Mouse (Mus musculus): ENCODE measurements around the gene Prickle1.

Prickle1 gene

DNA sequence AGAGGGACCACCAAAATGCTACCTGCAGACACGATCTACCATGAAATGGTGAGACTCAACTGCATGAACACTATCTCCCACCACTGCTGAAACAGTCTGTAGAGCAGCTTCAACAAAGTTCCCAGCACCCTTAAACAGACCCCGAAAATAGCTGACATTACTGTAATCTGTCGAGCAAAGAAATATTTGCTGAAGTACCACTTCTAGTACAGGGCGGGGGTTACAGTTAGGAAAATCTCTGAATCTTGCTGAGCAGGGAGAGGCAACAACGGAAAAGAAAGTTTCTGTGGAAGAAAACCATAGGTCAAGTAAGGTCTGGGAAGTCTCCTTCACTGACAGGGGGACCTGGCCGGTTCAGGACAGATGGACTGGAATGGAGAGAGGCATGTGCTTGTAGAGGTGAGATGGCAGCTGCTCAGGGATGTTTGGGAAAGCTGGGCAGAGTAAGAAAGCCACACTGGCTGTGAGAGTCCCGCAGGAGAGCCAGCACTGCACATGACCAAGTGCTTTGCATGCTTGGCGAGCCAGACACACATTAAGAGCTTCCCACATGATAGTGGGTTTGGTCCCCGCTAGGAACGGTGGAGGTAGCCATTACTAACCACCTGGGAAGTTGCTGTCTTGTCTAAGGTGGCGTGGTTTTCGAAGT is 41.4 kb downstream of the Prickle1 start:
- DNase-seq (ENCODE audit: low read depth, low spot score): no peak

DNA sequence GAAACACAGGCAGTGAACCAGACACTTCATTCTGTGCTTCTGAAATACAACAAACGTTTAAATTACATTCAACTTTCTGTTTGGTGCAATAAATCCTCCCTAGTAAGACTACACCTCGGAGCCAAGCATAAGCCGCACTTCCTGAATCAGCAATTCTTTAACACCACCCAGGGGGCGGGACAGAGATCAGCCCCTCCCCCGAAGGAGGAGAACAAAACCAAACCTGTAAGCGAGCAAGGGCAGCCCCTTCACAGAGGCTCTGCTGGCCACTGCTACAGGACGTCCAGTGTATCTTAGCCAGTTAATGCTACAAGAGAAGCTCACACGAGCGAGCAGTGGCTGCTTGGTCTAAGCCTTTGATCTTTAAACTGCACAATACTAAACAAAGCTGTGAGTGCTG is 43.5 kb downstream of the Prickle1 start:
- DNase-seq (ENCODE audit: low read depth, low spot score): peak; percentile 32

DNA sequence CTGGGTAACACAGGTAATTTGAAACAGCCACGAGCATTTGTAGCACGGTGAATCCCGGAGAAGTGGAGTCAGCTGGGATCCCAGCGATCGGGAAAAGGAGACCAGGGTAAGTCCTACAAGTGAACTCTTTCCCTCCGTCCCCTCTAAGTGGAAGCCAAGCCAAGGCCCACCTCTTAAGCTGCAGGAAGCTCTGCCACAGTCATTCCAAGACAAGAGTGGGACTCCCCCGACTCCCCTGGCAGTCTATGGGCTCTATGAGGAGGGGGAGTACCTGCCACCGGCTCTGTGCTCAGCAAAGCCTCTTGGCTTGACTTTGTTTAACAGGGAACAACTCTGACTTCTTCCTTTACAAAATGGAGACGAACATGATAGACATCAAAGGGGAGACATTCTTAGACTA is 47.4 kb downstream of the Prickle1 start:
- no peak for DNase-seq (ENCODE audit: low read depth, low spot score)

DNA sequence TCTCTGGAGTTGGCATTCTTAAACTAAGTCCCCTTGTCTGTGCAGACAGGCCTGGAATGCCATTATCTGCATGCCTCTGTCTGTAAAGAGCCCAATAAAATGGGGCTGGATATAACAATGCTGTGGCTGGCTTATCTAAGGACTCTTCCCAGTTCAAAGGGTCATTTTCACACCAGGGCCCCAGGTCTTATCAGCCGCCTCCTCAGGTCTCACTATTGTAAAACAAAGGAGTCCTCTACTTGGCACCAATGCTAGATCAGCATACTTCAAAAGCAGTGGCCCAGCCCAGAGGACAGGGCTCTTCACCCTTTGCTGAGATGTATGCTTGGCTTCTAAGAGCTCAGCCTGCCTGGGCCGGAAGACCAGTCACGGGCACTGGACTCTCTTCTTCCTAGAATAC is 56.3 kb downstream of the Prickle1 start:
- DNase-seq (ENCODE audit: low read depth, low spot score): no peak

DNA sequence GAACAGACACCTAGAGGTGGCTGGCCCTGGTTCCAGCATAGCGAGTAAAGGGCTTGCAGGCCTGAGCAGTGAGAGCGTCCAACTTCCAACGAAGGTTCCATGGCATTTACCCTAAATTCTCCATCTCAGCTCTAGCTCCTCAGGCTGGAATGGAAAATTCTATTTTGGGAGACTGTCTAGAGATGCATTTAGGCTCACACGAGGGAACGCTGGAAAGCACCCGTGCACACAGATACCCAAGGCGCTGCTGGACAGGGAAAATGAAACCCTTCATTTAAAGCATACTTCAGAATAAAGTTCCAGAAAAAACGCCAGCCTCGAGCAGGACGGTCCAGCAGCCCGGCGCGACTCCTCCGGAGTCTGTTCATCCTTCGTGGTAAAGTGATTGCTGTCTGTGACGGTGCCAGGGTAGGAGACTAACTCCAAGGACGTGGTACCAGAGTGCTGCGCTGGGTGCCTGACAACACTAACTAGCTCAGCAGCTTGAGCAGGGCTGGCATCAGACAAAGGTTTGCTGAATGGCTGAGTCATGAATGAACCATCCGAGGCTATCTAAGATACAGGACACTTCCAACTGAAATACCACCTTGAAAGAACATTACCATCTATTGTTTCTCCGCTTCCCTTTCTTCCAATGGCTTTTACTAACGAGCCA is 57.0 kb downstream of the Prickle1 start:
- DNase-seq (ENCODE audit: low read depth, low spot score): no peak

DNA sequence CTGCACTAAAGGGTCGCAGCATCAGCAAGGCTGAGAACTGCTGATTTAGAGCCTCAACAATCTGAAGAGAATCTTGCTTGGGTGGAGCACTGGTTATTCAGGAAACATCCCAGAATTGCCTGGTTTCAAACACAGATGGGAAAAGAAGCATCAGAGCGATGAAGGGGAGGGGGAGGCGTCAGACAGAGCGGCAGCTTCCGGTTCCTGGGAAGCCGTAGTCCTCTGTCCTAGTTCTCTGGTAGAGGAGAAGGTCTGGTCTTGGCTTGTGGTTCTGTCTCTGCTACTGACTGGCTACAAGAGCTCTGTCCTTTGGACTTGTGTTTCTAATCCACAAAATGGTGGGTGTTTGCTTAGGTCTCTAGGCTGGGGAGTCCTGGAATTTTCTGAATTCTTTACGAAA is 57.9 kb downstream of the Prickle1 start:
- no peak for DNase-seq (ENCODE audit: low read depth, low spot score)

DNA sequence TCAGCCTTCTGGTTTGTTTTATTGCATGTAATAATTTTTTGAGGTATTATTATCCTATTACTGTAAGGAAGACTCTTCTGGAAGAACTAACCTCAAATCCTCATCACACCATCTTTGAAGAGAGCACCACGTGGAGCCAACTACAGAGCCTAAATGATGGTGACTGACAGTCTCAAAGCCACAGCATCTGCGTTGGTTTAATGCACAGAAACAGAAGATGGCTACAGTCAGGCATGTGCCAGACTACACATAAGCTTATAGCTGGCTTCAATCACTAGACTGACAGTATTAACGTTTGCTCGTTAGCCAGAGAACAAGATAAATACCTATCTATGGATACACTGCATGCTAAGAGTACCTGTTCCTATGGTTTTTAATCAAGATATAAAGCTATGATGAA is 59.5 kb downstream of the Prickle1 start:
- DNase-seq (ENCODE audit: low read depth, low spot score): no peak

DNA sequence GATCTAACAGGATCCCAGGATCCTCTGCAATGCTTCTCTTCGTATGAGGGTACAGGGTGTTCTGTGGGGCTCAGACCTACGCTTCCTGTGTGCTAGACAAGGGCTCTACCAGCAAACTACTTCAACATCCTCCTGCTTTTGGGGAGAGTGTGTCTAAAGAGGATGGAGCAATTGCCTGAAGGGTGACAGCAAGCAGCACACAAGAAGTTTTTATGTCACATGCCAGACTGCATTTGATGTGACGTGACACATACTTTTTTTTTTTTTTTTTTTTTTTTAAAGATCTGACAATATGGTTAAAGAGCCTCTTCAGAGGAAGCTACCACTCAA is 65.0 kb downstream of the Prickle1 start:
- DNase-seq (ENCODE audit: low read depth, low spot score): no peak

DNA sequence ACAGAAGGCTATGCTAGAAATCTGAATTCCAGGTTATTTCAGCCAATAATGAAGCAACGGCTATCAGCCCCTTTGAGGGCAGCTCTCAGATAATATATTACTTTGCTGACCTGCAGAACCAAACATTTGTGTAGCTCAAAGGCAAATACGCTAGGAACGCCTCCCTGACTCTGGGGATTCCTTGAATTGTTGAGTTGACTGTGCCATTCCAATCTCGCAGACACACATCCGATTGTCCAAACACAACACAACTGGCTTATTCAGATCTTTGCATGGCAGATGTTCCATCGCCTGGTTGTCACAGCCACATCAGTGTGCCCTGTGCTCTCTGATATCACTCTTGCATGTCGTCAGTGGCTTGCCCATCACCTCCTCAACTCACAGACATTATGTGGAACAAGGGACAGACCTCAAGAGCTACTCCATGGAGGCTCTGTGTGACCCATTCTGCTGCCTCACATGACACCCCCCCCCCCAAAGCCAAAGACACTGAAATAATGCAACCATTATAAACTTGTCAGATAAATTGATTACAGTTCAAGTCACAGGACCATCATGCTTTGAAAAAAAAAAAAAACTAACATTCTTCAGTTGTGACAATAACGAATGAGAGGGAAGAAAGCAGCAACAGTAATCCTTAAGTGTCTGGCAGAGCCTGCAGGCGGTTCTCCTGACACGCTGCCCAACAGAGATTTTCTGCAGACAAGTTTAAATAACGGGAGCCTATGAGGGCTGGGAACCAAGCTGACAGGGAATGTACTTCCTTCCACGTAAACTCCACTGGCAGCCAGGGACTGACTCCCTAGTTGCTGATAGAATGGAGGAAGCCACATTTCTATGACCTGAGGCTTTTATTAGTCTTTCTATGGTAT is 65.6 kb downstream of the Prickle1 start:
- no peak for DNase-seq (ENCODE audit: low read depth, low spot score)

DNA sequence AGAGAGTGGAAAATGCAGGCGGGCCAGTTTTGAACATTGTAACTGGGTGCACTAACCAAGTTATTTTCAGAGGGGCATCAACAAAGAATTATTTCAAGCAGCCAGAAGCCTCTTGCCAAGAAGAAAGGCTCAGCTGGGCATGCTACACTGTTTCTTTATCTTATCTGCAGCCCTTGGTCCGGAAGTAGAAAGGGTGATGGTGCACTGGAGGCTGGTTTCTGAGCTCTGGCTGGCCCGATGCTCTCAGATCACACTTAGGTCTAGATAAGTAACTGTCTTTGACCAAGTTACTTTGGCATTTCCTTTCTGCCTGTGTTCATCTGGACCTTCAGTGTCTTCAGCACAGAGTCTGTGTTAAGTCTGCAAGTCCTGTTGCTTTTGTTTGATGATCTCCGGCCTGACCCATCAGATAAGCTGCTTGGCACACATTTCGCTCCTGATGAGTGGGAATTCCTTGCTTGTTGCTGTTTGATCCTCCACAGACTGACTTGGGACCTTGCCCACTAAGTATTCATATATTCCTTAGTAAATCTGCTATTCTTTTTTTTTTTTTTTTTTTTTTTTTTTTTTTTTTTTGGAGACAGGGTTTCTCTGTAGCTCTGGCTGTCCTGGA is 70.3 kb downstream of the Prickle1 start:
- DNase-seq (ENCODE audit: low read depth, low spot score): no peak

DNA sequence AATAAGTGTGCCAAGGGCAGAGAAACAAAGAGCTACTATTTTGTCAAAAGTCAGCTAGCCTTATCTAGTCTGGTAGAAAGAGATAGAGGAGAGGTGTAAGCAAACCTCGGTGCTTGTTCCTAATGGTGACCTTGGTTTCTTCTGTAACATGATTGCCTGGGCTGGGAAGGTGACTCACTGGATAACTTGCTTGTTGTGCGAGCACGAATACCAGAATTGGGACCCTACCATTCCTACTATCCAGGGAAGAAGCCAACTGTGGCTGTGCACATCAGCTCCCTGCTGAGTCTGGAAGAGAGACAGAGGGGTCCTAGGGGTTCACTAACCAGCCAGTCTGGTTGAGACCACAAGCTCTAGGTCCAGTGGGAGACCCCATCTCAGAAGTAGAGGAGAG is 73.9 kb downstream of the Prickle1 start:
- no peak for DNase-seq (ENCODE audit: low read depth, low spot score)

DNA sequence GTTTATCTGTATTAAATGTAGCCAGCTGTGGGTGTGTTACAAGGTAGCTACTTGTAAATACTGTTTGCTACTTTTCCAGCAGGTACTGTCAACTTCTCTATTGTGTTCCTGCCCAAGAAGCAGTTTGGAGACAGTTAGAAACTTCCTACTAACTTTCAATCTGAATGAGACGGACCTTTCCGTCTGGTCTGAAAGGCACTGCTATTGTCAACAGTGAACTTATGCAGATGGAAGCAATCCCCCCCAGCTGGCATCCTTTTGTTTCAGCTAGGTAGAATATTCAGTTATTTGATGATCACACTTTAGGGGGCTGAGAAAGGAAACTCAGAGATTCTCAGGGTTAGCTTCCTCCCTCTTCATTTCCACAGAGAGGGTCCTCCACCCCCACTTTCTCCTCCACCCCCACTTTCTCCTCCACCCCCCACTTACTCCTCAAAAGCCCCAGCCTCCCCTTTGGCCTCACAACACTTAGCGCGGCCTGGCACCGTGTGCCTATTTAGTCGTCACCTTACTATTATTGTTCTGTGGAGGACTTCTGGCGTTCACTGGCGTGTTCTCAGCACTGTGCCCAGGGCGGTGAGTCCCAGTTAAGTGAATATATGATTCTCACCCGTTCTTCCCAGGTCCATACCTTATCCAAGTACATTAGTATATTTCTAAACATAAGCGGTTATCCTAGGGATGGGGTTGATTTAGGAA is 74.5 kb downstream of the Prickle1 start:
- no peak for DNase-seq (ENCODE audit: low read depth, low spot score)

DNA sequence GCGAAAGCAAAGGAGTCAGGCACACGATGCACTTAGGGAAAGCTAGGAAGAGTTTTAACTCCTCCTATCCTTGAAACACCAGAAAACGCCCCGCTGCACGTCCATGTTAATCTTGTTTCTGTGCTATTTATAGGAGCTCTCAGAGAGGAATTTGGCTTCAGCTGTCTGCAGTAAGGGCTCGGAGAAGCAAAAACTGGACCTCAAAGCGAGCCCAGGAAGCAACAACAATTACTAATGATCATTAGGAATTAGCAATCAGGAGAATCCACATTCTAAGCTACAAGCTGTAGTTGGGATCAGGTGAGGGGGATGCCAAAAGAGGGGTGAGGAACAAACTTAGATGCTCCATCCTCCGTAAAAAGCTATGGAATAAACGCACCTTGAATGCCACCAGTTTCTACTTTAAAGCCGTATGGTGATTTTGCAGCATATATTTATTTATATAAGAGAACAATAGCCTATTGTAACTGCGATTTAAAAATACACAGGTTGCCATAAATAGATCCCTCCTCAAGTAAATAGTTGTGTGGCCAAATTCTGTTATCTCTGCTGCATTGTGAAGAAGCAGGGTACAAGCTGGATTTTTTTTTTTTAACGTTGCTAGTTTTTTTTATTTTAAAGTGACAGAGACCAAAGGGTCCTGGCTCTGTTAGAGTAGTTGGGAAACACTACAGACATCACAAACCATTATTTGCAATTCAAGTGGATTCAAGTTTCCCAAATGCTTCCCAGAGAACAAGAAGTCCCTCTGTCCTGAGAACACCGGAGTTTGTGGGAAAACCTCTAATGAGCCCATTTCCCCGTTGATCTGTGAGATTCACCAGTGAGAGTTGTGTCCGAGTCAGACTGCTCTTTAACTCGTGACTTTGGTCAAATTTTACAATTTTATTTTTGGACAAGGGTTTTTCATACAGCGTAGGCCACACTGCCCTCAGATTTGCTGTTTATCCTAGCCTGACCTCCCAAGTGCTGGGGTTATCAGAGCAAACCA is 75.6 kb downstream of the Prickle1 start:
- DNase-seq (ENCODE audit: low read depth, low spot score): no peak

DNA sequence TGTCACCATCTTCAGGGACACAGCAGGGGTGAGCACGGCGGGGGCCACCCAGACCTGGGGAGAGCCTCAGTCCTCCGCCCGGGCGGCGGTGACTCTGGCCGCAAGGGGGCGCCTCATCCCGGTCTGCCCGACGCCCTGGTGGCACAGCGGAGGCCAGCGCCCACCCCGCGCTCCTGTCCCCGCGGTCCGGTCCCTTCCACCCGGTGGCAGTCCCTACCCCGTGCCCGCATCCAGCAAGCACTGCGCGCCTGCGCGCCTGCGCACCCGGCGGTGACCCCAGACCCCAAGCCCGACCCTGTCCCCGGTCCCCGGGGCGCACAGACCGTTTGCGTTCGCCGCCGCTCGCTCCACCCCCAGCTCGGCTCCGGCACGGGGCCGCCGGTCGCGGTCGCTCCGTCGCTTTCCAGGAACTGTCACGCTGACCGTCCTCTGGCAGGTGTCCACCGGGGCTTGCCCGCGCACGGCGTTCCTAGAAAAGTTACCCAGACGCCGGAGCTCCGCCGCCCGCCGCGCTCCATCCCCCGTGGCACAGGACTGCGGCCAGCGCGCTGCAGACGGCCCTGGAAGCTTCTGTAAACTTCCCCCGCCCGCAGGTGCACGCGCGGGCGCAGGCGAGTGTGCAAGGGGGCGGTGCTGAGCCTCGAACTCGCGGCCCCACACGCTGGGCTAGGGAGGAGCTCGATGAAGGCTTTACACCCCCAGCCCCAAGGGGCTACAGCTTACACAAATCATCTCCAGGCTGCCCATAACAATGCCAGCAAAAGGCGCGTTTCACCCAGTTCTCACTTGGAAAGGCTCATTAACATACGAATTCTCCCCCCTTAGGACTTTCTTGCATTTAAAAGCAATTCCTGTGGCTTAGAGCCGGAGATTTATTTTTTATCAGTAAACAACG is 76.5 kb downstream of the Prickle1 start:
- DNase-seq (ENCODE audit: low read depth, low spot score): peak; percentile 59

DNA sequence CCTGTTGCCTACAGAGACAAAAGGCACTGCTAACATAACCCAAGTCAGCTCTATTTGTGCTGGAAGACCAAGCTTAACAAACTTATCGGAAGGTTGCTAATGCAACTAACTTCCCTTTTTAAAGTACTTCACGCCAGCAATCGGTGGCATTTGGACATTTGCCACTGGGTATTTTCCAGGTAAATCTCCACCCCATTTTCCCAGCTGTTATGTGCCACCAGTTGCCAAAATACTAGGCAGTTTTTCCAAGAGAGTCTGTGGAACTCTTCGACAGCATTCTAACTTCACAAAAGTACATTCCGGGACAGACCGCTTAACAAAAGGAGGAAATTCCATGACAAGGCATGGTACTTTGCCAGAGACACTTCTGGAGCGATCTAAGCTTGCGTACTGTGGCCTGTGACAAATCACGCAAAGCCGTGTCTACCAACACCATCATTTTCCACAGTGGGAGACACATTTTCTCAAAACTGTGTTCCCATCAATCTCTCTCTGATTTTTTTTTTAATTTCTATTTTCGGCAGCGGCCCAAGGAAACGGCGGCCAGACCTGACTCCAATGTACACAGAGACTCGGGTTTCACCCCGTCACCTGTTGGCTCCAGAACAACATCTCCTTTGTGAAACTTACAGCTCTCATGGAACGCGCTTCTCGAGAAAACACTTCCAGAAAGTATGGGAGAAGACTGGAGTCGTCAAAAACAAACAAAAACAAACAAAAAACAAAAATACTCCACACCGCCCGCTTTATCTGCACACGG is 77.4 kb downstream of the Prickle1 start:
- no peak for DNase-seq (ENCODE audit: low read depth, low spot score)

DNA sequence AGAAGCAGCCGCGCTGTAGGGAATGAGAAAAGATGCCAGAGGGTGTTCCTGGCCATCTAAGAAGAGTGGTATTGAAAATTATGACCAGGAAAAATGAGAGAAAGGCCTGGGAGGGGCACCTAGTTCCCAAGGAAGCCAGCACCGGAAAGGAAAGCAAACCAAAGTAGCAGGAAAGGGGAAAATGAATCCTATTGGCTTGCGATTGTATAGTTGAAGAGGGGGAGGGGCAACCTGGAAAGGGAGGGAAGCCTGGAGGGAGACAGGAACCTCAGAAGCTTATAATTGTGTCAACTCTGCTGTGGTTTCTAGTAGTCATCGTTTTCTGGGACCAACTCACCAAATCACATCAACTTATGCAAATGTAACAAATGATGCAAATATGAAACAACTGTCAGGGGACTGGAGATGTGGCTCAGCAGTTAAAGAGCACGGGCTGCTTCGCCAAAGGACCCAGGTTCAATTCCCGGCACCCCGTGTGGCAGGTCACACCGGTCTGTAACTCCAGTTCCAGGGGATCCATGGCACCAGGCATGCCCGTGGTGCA is 78.6 kb downstream of the Prickle1 start:
- DNase-seq (ENCODE audit: low read depth, low spot score): no peak

DNA sequence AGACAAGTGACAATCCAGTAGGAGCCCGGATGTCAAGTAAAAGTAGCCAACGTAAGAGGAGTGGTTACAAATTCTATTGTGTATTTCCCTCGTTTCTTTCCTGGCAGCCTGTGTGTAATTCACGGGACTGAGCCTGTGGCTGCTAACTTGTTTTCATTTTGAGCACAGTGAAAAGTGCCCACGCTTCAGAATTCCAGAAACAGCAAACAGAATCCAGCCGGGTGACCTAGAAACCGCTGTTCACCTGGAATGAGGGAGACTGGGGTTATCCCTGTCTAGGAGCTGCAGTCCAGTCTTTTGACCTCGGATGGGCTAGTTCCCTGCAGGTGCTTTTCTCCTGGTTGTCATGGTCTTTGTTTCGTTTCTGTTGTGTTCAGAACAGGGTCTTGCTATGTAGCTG is 80.4 kb downstream of the Prickle1 start:
- no peak for DNase-seq (ENCODE audit: low read depth, low spot score)

DNA sequence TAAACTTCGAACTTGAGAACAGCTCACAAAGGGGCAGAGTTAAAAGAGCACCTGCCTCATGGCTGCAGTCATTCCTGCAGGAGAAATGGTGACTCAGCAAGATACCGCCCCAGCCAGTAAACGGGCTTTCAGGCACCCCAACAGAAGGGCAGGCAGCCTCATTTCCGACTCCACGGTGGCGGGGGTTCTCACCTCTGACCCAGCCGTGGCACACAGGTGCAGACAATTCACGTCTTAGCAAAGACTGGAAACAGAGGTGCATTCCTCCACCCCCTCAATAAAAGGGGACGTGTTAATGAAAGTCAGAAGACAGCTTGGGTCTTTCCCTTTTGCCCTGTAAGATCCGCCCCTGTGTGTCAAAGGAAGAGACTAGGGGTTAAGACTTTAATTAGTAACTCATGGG is 81.8 kb downstream of the Prickle1 start:
- no peak for DNase-seq (ENCODE audit: low read depth, low spot score)

DNA sequence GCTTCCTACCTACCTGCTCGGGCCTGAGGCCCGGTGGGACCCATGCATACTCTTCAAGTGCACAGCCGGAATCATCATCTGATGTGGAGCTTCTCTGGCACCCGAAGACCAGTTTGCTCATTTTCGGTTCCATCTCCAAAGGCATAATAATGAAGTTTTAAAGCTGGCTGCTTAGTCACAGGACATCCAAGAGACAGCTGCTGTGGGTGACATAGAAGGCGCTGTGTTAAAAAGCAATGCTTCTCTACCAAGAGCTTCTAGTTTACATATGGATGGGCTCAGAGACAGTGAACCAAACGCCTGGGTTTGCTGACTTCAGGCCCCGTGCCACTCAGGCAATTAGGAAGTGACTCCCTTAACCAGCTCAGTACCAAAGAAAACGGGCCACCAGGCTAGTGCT is 83.3 kb downstream of the Prickle1 start:
- DNase-seq (ENCODE audit: low read depth, low spot score): no peak
